Mouse (Mus musculus) spleen, postnatal 10 days (tissue): ENCODE results near the gene Mical2.

Experiments
- DNase-seq, 2 experiments: peaks; one replicate each; pipeline ENCODE4 v3.0.0; 2021 to 2022; ENCODE audit warnings: low spot score in 2 of 2

The Mical2 gene

DNA sequence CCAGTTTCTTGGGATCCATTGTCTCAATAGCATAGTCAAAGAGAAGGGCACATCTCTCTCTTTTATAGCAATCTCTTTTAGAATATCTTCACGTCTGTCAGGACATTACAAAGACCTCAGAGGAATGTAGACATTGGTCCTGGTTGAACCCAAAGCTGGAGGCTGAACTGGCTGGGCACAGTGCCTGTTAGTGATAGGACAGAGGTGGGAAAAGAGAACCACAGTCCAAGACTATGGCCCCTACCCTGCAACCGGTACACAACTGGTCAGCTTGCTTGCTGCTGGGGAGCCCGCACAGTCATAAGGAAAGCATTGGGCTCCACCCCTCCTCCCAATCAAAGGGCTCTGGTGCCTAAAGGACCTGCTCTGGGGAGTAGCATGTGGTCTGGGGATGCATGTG lies 133.9 kb downstream of the Mical2 start:
- no peak for DNase-seq

DNA sequence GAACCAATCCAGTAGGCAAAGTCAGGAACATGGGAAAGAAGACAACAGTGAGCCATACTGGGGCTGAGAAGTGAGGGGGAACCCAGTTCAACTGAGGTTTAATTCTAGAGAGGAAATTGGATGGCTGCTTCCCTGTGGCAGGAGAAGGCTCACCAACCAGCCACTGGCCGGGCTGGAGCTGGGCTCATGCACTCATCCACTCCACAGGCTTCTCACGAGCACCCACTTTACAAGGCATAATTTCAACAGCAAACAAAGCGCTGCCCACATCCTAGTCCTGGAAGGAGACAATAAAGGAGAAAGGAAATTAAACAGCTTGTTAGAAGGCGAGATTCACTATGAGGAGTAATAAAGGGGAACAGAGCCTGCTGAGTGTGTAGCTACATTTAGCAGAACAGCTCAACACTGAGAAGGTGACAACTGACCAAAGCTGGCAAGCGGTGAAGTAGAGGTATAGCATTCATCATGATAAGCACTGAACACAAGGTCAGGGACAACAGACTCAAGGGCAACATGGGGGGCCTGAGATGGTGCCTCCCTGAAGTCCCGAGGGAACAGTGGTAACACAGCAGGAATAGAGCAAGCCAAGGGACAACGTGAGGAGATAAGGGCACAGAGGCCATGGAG lies 137.0 kb downstream of the Mical2 start:
- DNase-seq: no peak

DNA sequence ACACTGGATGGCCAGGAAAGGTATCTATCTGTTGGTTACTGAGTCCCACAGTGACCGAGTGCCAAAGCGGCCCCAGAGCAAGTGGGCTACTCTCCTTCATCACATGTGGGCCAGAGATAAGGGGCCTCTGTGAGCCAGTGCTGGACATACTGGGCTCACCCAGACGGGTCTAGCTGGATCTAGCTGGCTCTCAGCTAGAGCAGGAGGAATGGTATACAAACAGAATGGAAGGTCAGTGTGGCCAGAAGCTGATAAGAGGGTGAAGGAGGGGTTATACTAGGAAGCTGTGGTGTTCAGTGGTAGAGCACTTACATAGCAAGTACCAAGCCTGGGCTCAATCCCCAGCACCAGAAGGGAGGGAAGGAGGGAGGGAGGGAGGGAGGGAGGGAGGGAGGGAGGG lies 140.2 kb downstream of the Mical2 start:
- DNase-seq: no peak

DNA sequence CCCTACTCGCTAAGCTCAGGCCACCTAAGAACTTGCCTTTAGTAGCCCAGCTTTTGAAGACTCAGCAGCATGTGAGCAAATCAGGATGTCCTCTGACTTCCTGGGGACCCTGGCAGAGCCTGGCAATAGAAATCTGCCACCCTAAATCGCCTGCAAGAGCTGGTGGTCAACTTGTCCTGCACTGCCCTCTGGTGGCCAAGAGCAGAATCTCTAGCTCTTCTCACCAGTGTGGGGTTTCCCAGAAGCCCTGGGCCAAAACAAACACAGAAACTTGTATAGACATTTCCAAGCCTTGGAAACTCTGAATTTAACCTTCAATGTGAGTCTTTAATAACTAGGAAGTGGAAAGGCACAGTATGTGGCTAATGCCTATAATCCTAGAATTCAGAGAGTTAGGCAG lies 143.4 kb downstream of the Mical2 start:
- peak; percentile 48 to 81 for DNase-seq

DNA sequence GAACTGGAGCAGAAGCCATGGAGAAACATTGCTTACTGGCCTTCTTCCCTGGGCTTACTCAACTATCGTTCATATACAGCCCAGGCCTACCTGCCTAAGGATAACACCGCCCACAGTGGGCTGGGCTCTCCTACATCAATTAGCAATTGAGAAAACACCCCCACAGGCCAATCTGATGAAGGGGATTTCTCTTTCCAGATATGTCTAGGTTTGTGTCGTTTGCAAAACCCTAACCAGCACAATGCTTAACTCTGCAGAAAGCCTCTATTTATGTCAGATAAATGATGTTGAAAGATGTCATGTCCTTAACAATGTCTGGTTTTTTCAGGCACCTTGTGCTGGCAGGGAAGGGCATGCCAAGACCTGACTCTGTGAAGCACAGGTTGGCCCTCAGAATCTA lies 144.3 kb downstream of the Mical2 start:
- no peak for DNase-seq

DNA sequence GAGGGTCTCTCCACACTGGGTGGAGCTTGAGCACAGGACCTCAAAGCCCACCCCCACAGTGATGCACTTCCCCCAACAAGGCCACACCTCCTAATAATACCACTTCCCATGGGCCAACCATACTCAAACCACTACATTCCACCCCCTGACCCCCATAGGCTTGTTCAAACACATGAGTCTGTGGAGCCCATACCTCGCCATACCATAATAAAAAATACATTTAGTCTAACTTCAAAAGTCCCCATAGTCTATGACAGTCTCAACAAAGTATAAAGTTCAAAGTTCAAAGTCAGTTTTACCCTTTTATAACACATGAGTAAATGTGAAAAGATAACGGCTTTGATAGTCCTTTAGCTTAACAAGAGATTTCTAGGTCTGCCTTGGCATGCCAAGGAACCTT lies 145.7 kb downstream of the Mical2 start:
- DNase-seq: no peak

GRCm38 (mm10) chr7:112374035-112374434 lies 148.4 kb downstream of the Mical2 start:
- no peak for DNase-seq

- no peak for DNase-seq
Measured at GRCm38 (mm10) chr7:112375062-112375461, 149.4 kb downstream of the Mical2 start.

DNA sequence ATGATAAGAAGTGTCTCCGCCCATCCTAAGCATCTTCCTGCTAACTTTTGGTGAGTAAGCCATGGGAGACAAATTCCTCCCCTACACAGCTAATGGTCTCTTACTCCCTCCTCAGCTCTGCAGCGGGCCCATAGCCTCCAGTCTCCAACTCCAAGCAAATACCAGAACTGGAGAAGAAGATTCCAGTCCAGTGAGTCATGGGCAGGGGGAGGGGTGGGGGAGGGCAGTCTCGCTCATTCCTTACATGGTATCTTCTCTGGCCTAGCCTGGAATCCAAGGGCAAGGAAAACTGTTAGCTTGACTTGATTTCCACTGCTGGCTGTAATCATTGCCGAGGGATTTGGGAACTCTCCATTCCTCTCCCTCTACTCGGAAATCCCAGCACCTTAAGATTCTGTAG lies 150.2 kb downstream of the Mical2 start:
- DNase-seq: no peak

GRCm38 (mm10) chr7:112376611-112377010 lies 151.0 kb downstream of the Mical2 start:
- DNase-seq: no peak

DNA sequence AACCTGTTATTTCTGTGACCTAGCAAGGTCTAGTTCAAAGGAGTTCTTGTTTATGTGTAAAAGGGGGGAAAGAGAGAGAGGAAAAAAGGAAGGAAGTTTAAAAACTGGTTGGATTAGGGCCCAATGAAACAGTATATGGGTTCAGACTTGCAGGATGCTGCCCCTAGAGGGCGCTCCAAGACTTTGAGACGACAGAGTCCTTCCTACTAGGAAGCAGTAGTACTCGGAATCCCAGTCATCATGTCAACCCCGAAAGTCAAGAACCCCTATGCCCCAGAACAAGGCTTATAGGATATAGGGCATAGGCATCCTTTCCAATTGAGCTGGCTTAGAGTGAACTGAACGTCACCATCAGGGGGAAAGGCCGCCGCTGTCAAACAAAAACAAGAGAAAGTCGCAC lies 151.7 kb downstream of the Mical2 start:
- DNase-seq: peak in 1 of 2 experiments; percentile 61

DNA sequence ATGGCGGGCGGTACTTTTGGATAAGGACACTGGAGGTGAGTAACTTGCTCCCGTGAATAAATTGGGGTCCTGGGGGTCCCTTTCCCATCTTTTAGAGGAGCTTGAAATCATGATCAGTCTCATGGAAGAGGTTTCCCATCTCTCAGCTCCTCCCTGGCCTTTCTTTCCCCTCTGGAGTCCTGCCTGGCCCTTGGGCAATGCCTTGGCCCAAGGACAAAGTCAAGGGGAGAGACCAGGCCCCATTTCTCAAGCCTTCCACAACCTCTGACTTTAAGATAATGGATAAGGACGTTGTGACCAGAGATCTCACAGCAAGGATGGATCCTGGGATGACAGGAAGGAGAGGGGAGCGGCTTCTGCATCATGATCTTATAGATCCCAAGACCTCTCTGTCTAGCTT lies 152.4 kb downstream of the Mical2 start:
- DNase-seq: no peak

DNA sequence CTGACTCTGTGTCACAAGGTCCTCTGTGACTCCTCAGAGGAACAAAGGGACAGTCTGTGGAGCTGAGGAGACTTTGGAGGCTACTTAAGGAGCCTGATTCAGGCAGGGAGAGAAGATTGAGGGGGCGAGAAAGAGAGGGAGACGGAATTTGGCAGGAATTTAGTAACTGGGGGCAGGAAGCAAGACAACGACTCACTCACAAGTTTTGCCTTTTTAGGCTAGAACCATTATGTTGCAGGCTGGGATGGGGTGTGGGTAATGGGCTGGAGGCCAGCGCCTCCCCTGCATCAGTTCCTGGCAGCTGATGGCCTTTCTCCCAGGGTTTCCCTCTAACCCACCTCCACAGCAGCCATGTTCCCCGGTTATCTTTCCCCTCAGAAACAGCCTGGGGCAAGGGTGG lies 152.8 kb downstream of the Mical2 start:
- DNase-seq: no peak

DNA sequence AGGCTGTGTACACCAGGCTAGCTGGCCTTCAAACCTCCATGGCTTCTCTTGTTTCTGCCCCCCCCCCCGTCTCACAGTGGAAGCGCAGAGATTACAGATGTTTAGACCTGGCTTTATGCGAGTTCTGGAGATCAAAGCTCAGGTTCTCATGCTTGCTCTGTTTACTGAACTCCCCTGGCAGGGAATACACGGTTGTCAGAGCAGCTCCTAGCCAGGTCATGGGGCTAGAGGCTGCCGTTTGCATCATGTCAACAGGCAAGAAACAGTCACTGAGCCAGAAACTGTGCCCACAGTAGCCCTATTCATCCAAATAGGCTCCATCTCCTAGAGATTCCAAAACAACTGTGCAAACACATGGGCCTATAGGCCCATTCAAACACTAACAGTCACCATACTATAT lies 160.9 kb downstream of the Mical2 start:
- no peak for DNase-seq

GRCm38 (mm10) chr7:112387876-112388275 lies 162.2 kb downstream of the Mical2 start:
- no peak for DNase-seq

DNA sequence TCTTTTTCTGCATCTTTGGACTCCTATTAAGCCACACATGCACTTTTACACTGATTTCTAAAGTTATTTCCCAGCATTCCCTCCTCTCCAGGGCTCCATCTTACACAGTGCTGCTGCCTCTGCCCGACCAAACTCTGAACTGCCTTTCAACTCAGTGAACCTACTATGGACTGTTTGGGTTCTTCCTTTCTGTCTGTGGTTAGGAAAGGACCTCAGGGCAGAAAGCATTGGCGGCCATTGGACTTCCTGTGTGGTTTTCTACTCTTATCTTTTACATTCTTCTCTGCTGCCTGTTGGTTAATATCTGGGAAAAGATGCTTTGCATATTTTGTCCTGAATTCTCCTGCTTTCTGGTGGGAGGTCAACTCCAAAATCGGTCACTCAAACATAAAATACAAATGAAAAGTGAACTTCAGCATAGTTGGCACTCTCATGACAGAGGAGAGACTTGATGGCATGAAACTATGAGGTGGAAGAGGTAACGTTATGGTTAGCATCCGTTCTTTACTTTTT lies 162.8 kb downstream of the Mical2 start:
- no peak for DNase-seq

DNA sequence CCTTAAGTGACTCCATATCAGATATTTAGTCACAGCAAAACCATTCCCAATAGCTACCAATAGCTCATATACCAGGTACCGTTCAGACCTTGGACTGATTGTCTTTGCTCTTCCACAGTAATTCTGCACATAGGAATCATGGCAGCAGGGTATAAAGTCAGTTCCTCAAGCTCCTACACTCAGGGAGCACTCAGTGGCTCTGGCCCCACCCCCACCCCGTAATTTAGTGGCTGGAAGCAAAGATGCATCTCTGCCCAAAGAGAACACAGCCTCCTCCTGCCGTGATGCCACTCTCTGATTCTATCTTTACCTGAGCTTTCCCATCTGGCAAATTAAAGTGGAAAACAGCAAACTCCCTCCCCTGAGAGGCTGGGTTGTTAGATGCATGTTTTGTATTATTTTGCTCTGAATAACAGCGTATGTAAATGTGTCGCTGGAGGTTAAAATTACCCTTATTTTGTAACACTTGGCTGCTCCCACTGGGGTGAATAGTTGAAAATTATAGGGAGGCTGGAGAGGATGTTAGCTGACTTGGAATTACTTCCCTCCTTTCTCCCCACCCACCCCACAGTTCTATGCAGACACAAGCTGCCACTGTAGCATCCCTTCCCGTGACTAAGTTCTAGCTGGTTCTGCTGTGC lies 164.1 kb downstream of the Mical2 start:
- no peak for DNase-seq

DNA sequence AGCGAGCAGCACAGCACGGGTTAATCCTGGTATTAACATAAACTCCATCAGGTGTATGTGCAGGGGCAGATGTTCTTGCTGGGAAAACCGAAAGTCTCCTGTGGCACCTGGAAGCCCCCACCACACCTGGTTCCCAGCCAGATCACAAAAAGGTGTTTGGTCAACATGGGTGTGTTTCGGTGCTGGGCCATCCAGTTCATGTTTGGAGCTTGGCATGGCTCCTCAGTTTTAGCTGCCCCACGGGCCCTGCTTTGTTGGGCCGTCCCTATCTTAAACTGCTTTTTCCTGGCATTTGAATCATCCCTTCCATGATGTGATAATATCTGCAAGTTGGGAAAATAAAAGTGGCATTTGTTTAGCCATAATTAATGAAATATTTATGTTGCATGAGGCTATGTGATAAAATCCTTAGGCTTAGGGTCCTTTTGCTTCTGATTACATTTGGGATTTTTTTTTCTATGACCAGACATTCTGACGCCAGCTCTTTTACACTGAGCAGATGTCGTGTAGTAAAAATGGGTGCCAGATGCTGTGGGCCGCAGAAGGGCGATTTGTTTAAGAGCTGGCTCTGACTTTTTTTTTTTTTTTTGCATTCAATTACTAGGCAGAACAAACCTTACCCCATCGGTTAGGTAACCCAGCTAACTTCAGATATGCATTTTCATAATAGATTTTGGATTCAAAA lies 164.7 kb downstream of the Mical2 start:
- no peak for DNase-seq

- DNase-seq: no peak
Measured at GRCm38 (mm10) chr7:112390937-112391605, 165.4 kb downstream of the Mical2 start.

GRCm38 (mm10) chr7:112397786-112398185 lies 172.1 kb downstream of the Mical2 start:
- no peak for DNase-seq

DNA sequence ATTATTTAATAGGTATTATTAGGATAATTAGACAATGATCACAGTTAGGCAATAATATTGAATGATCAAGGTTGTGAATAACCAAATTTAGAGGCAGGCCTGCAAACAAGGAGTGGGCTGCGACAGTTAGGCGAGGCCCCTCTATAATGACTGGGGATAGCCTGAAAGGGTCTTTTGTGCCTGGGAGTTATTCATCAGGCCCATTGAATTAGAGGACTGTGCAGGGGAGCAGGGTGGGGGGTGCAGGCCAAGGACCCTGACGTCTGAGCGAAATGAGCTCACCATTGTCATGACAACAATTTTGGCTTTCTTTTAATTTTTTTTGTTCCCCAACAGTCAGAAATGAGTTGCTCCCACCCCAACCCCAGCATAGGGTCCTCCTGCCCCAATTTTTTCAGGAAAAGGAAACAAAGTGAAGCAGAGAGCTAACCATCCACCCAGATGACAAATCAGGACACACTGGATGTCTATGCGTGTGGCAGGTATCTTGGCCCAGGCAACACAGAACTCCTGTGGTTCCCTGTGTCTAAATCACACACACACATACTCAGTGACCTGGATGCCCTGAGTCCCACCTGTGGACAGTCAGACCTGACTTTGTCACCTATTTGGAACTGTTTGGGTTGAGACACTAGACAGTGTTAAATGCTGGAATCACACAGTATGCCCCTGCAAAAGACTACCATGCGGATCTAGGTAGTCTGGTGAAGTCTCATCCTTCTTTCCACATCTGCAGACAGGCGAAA lies 173.9 kb downstream of the Mical2 start:
- no peak for DNase-seq

- DNase-seq: peak; percentile 19 to 66
Measured at GRCm38 (mm10) chr7:112400175-112400574, 174.5 kb downstream of the Mical2 start.
